Comparison of ENCODE assay signal across 8 mouse cellular contexts in the genomic region with DNA sequence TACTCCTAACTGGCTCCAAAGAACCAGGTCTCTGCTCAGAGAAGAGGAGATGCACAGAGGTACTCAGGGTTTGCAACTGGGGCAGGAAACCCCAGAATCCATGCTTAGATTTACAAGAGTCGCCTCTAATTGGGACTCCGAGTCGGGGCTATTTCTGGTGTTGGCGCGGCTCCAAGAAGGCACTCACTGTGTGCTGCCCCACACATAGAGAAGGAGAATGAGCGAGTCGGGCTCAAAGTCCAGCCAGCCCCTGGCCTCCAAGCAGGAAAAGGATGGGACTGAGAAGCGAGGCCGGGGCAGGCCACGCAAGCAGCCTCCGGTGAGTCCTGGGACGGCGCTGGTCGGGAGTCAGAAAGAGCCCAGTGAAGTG. TPM values are rescaled to one million over a fixed set of nuclear protein-coding genes. Genes with fewer than 3 reads are reported as not detected.
A peak's percentile ranks its signal among the peaks of the same experiment; 100 is the strongest.
DNase-seq lines count a peak whose midpoint lies in the region; ATAC-seq and TF ChIP-seq lines count a peak whose summit lies in the region.
"Not testable (repeated sequence)": the region's sequence is repeated elsewhere in the genome, so short reads cannot be mapped to it uniquely, and the experiment has no call there.

A gene (plus strand): TSS at position 123 of the 370 bp plus-strand sequence.

- in situ Hi-C loops in CH12.LX (cut with MboI; ENCODE audit: low pct_ligation_motif_present, low pct_unique_long_range_greater_than_20kb, low sequenced_read_pairs): not testable (repeated sequence)

- H3K27ac ChIP-seq in CH12.LX (ENCODE audit: insufficient read depth, low read depth); heart, embryonic 12.5 days (ENCODE audit: poor library complexity, severe bottlenecking); hindbrain, embryonic 15.5 days (replicated peaks); liver, embryonic 11.5 days (ENCODE audit: low read depth, low read length); neural tube, embryonic 15.5 days (replicated peaks): not testable (repeated sequence)

- not testable (repeated sequence) for DNase-seq in CH12.LX (ENCODE audit: extremely low read depth); adrenal gland, postnatal 4 days (ENCODE audit: low spot score in 2 of 2); gastrocnemius, adult 18-20 months (ENCODE audit: low spot score); layer of hippocampus, postnatal 25 days (ENCODE audit: extremely low spot score in 1 of 2, low spot score in 1 of 2); liver, embryonic 11.5 days (ENCODE audit: low spot score)

- not testable (repeated sequence) for H3K79me2 ChIP-seq in CH12.LX (replicated peaks; ENCODE audit: control insufficient read depth, extremely low read depth, insufficient read depth, poor library complexity, severe bottlenecking)

- not testable (repeated sequence) for H3K4me2 ChIP-seq in CH12.LX (ENCODE audit: insufficient read depth, low read depth, poor library complexity, severe bottlenecking); liver, embryonic 11.5 days
- H3K4me2 ChIP-seq in heart, embryonic 12.5 days: peak within 1 kb of the TSS; percentile 61
- H3K4me2 ChIP-seq in hindbrain, embryonic 15.5 days: peak within 1 kb of the TSS; percentile 19; the same call in 1 of the 2 replicates
- H3K4me2 ChIP-seq in neural tube, embryonic 15.5 days: 0 out of 2 replicates have a peak within 1 kb of the TSS, but pooled peaks have one; percentile 17

- H3K9ac ChIP-seq in CH12.LX (ENCODE audit: insufficient read depth, low read depth); hindbrain, embryonic 15.5 days; liver, embryonic 11.5 days (ENCODE audit: low read depth, low read length); neural tube, embryonic 15.5 days (replicated peaks): not testable (repeated sequence)
- H3K9ac ChIP-seq in heart, embryonic 12.5 days: peak within 1 kb of the TSS; percentile 5; the same call in 1 of the 2 replicates

- not testable (repeated sequence) for ATAC-seq in heart, embryonic 12.5 days (ENCODE audit: insufficient number of reproducible peaks, low FRiP score); hindbrain, embryonic 15.5 days (ENCODE audit: low FRiP score, low read depth); liver, embryonic 11.5 days (replicated peaks; ENCODE audit: low FRiP score); neural tube, embryonic 15.5 days (ENCODE audit: low FRiP score)

- not testable (repeated sequence) for H3K4me3 ChIP-seq in CH12.LX (replicated peaks in 1 of 3; ENCODE audit: low read depth in 2 of 3, low read length in 2 of 3, poor library complexity in 1 of 3); hindbrain, embryonic 15.5 days; liver, embryonic 11.5 days (ENCODE audit: low read depth, low read length); neural tube, embryonic 15.5 days (replicated peaks)
- peak within 1 kb of the TSS; percentile 23 for H3K4me3 ChIP-seq in heart, embryonic 12.5 days

- H3K36me3 ChIP-seq in CH12.LX (replicated peaks in 1 of 2; ENCODE audit: control insufficient read depth in 1 of 2, insufficient read depth in 1 of 2, low read length in 1 of 2); heart, embryonic 12.5 days; hindbrain, embryonic 15.5 days; liver, embryonic 11.5 days (ENCODE audit: control insufficient read depth, insufficient read depth, low read length); neural tube, embryonic 15.5 days: not testable (repeated sequence)

- TF ChIP-seq RAD21 in CH12.LX (IDR thresholded peaks at IDR 0.05; ENCODE audit: low read depth, low read length): not testable (repeated sequence)

- not testable (repeated sequence) for H3K4me1 ChIP-seq in CH12.LX (ENCODE audit: control insufficient read depth in 1 of 2, insufficient read depth in 2 of 2); heart, embryonic 12.5 days (replicated peaks); hindbrain, embryonic 15.5 days (replicated peaks); liver, embryonic 11.5 days (replicated peaks; ENCODE audit: control insufficient read depth, insufficient read depth, low read length); neural tube, embryonic 15.5 days

- dilution Hi-C loops in CH12.LX (cut with MboI; ENCODE audit: extremely low pct_ligation_motif_present, extremely low pct_unique_long_range_greater_than_20kb, low sequenced_read_pairs): not testable (repeated sequence)

- H3K9me3 ChIP-seq in CH12.LX (replicated peaks; ENCODE audit: low read length): peaks cover 40% of the 10 kb centered on the region
- H3K9me3 ChIP-seq in heart, embryonic 12.5 days (replicated peaks): peaks cover 21% of the 10 kb centered on the region
- not testable (repeated sequence) for H3K9me3 ChIP-seq in hindbrain, embryonic 15.5 days
- peaks cover 12% of the 10 kb centered on the region; the same call in 1 of the 2 replicates for H3K9me3 ChIP-seq in liver, embryonic 11.5 days (ENCODE audit: control insufficient read depth, low read length)
- H3K9me3 ChIP-seq in neural tube, embryonic 15.5 days (replicated peaks): 0 out of 2 replicates have a peak, but pooled peaks cover 13% of the 10 kb centered on the region

- H3K27me3 ChIP-seq in CH12.LX (replicated peaks): peaks cover 20% of the 10 kb centered on the region
- H3K27me3 ChIP-seq in heart, embryonic 12.5 days (replicated peaks): peaks cover 41% of the 10 kb centered on the region
- not testable (repeated sequence) for H3K27me3 ChIP-seq in hindbrain, embryonic 15.5 days; neural tube, embryonic 15.5 days (replicated peaks)
- H3K27me3 ChIP-seq in liver, embryonic 11.5 days (replicated peaks; ENCODE audit: control insufficient read depth, insufficient read depth, low read length): peaks cover 18% of the 10 kb centered on the region

- TF ChIP-seq POLR2A in CH12.LX (IDR thresholded peaks at IDR 0.05; ENCODE audit: low read depth, low read length): not testable (repeated sequence)

- 9% methylated on average over 14 of the region's 14 CpGs for WGBS in heart, embryonic 12.5 days
- WGBS in hindbrain, embryonic 15.5 days: 25% methylated on average over 14 of the region's 14 CpGs
- WGBS in liver, embryonic 11.5 days: 20% methylated on average over 14 of the region's 14 CpGs
- 20% methylated on average over 14 of the region's 14 CpGs for WGBS in neural tube, embryonic 15.5 days

- not testable (repeated sequence) for TF ChIP-seq EP300 in CH12.LX (IDR thresholded peaks at IDR 0.05; ENCODE audit: low read length)

- TF ChIP-seq CTCF in CH12.LX (conservative IDR thresholded peaks at IDR 0.05 in 1 of 2, IDR thresholded peaks at IDR 0.05 in 1 of 2; ENCODE audit: low read depth in 2 of 2, low read length in 2 of 2): not testable (repeated sequence)

RNA-seq across cellular contexts. Expression of the gene that starts here (rescaled TPM):
- total RNA-seq in CH12.LX (2012; rRNA removed) (167 and 203 TPM in 2 replicates), CH12.LX (2014; rRNA removed) (105 and 126 TPM in 2 replicates)
- polyA plus RNA-seq in CH12.LX (2012; ENCODE audit: insufficient read length, low read depth): 368 and 414 TPM in 2 replicates
- total RNA-seq in adrenal gland, postnatal 4 days (2021): 10 to 100 TPM; 20.2 to 49.6 TPM
- total RNA-seq in gastrocnemius, adult 18-20 months (2021): 10 to 100 TPM; 20.4 to 22.2 TPM
- 3.5 and 5.3 TPM in 2 replicates for polyA plus RNA-seq in heart, embryonic 12.5 days (2016; fragmentation: Nextera tagmentation; extraction: Ambion mirVana)
- polyA plus RNA-seq in hindbrain, embryonic 15.5 days (2015; fragmentation: Nextera tagmentation; extraction: Ambion mirVana): 2.1 and 2.9 TPM in 2 replicates
- total RNA-seq in layer of hippocampus, postnatal 25 days (2021): 10 to 100 TPM; 19.9 to 22.8 TPM
- 11.4 and 17.5 TPM in 2 replicates for polyA plus RNA-seq in liver, embryonic 11.5 days (2014; fragmentation: Nextera tagmentation; extraction: Ambion mirVana)
- polyA plus RNA-seq in neural tube, embryonic 15.5 days (2015; fragmentation: Nextera tagmentation; extraction: Ambion mirVana): 2.2 and 3.1 TPM in 2 replicates

Comparison
In these comparisons a context has a peak if more than half of its experiments do, and no peak if none do; other contexts are left out.
1. RNA of the gene that starts here (polyA plus RNA-seq): 368 to 414 TPM in CH12.LX; 11.4 to 17.5 TPM in liver, embryonic 11.5 days, 3.5 to 5.3 TPM in heart, embryonic 12.5 days, 2.1 to 2.9 TPM in hindbrain, embryonic 15.5 days and 2.2 to 3.1 TPM in neural tube, embryonic 15.5 days; every median in the first group is over 10 times any median in the second.